Mouse (Mus musculus): ENCODE results near the gene Pvrig.
"Not testable (repeated sequence)": the region's sequence is repeated elsewhere in the genome, so short reads cannot be mapped to it uniquely, and the experiment has no call there.

Pvrig gene

DNA sequence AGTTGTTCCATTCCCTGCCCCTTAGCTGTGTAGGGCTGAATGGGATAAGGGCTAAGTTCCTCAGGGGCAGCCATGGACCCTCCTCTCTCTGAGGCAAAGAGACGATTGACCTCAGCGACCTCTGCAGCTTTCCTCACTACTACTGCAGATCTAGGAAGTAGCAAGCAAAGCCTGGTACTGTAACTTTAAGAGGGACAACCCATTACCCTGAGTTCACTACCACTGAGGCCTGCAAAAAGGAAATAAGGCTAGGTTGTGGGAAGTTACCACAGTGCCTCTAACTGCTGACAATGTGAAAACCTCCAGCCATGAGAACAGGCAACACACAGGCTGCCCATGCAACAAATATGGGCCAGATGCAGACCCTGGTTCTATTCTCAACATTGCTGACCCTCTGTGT lies at the start of gene Pvrig:
Gene Pvrig (plus strand): TSS at position 301 of the 400 bp plus-strand sequence.
- no peak for DNase-seq (ENCODE audit: low read depth, low spot score)

DNA sequence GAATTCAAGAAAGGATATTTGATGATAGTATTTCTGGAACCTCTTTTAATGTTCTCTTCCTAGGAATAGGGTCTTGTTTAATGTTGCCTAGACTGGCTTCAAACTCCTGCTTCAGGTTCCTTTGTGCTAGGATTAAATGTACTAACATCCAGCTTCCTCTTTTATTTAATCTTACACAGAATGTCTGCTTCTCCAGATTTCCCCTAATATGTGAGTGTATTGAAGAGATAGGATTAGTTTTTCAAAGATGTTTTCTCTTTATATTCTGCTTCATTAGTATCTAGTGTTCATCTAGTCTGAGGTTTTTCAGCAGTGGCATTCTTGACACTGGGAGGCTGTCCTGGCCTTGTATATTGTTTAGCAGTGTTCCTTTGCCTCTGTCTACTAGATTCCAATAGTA lies 47.6 kb upstream of the Pvrig start:
- DNase-seq (ENCODE audit: low read depth, low spot score) = no peak

DNA sequence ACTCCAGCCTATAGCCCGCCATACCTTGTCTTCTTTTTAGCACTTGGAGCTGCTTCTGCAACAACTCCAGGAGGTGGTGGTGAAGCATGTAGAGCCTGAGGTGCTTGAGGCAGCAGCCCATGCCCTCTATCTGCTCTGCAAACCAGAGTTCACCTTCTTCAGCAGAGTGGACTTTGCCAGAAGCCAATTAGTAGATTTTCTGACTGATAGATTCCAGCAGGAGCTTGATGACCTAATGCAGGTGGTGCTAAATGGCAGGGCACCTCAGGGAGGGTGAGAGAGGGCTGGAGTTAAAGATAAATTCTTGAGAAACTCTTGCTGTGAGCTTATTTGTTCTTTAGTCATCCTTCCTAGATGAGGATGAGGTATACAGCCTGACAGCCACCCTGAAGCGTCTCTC lies 42.1 kb upstream of the Pvrig start:
- no peak for DNase-seq (ENCODE audit: low read depth, low spot score)

DNA sequence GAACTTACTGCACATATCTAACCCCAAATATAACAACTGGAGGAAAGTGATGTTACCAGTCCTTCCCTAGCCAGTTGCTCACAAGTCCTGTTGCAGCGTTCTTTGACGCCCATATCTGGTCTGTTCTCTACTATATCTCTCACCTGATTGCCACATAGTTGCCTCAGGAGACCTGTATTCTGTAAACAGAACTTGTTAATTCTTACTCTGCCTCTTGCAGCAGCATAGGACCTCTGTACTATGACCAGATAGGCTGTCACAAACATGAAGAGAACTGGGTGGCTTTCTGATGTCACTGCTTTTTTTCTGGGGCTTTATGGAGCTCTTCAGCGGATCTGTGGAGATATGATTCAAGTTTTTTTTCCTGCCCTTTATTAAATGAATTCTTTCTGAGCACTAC lies 29.0 kb upstream of the Pvrig start:
- DNase-seq (ENCODE audit: low read depth, low spot score) = no peak

DNA sequence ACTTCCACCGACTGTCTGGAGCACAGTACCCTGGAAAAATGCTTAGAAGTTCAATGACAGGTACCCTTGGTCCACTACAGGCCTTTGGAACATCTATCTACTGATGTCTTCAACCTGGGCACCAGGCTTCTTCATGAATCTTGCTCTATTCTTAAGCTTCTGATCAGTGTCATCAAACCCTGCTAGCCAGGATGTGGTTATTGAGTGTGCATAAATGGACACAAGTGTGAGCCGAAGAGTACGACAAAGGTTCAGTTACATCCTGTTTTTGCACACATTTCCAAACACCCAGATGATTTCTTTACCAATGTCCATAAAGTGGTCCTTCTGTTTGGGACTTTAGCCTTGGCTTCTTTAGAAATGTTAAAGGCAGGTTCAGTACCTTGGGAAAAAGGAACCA lies 1.5 kb downstream of the Pvrig start:
- no peak for DNase-seq (ENCODE audit: low read depth, low spot score)

DNA sequence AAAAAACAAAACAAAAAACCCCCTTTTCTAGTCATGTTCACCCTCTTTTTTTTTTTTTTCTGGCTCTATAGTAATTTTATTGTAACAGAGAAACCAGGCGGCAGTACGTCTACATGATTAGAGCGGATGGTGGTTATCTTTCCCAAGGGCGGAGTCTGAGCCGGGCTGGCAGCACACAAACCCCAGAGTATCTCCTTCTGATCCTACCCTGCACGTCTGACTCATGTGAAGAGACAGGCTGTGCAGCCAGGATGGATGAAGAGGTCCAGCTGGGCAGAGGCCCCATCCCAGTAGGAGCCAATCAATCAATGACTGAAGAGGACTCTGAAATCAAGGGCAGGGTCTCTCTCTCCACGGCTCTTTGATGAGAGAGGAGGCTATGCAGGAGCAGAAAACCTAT lies 21.4 kb downstream of the Pvrig start:
- DNase-seq (ENCODE audit: low read depth, low spot score) = not testable (repeated sequence)

DNA sequence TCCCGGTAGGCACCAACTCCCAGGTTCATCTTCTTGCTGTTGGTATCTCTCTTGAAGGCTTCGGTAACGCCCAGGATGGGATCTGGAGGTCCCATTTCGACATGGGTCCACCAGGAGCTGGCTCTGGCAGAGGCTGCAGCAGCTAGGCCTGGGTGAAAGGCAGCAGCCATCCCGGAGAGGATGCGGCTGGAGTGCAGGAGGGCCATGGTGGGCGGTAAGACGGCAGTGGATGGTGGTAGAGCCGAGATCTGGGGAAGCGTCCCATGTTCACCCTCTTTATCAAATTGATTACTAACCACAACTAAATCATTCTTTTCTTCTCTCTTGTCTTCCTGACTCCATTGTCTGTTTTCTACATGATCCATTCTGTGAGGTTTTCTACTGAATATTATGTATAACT lies 23.6 kb downstream of the Pvrig start:
- DNase-seq (ENCODE audit: low read depth, low spot score) = not testable (repeated sequence)

Measured in ZHBTc4 (cell line).